Mouse (Mus musculus) small intestine, adult 2 months (tissue): ENCODE results near the gene Agxt2.

ENCODE experiments used
- CTCF ChIP-seq: fragments of 200-500 bp; IDR thresholded peaks from 2 replicates; pipeline ENCODE4 v1.5.1; 2012; ENCODE audit warnings: low read depth, mild to moderate bottlenecking, control low read depth, inconsistent platforms, low read length, moderate library complexity, mixed read lengths; ENCODE audit not compliant: insufficient replicate concordance, insufficient read length; ENCODE audit errors: extremely low read depth
- POLR2A ChIP-seq: fragments of 200-500 bp; IDR thresholded peaks from 2 replicates; pipeline ENCODE4 v1.6.1; 2012; ENCODE audit warnings: low read depth, mild to moderate bottlenecking, control low read depth, inconsistent platforms, low read length, moderate library complexity

DNA sequence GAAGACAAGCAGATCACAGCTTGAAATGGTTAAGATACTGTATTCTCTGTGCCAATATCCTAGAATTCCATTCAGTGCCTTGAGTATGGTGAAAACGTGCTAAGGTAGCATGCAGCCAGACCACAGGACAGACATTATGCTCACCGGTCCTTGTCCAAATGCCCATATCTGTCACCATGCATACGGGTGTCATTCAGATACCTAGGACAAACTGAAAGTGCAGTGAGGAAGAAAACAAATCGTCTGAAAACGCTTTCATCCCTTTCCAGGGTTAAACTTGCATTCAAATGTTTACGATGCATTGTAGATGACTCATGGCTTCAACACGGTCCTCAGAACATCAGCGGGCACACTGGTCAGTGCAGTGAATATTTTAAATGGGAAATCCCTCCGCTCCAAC lies 83.2 kb downstream of the Agxt2 start:
- TF ChIP-seq CTCF = no peak
- no peak for TF ChIP-seq POLR2A
